Mouse (Mus musculus) hindbrain, embryonic 12.5 days (tissue): ENCODE measurements around the gene Slc5a3. TPM values are rescaled to one million over a fixed set of nuclear protein-coding genes. Genes with fewer than 3 reads are reported as not detected.

Source experiments
- ATAC-seq: fragments of 200-750 bp; cut with Nextera tagmentation; 2 replicates; pipeline ENCODE4 v1.8.0; 2017; ENCODE audit warnings: moderate TSS enrichment; ENCODE audit not compliant: low FRiP score
- H3K27ac ChIP-seq: fragments of 300-500 bp; sonication (generic); 2 replicates; pipeline ENCODE4 v1.5.1; 2016; ENCODE audit warnings: mild to moderate bottlenecking
- H3K27me3 ChIP-seq: fragments of 300-500 bp; sonication (generic); 2 replicates; pipeline ENCODE4 v1.6.1; 2016; ENCODE audit warnings: mild to moderate bottlenecking
- H3K36me3 ChIP-seq: fragments of 300-500 bp; sonication (generic); 2 replicates; pipeline ENCODE4 v1.6.1; 2016; ENCODE audit warnings: mild to moderate bottlenecking
- H3K4me1 ChIP-seq: fragments of 300-500 bp; sonication (generic); 2 replicates; pipeline ENCODE4 v1.6.1; 2016
- H3K4me2 ChIP-seq: fragments of 300-500 bp; sonication (generic); replicated peaks from 2 replicates; pipeline ENCODE4 v1.6.1; 2016; ENCODE audit warnings: mild to moderate bottlenecking
- H3K4me3 ChIP-seq: fragments of 300-500 bp; sonication (generic); 2 replicates; pipeline ENCODE4 v1.5.1; 2016; ENCODE audit warnings: mild to moderate bottlenecking
- H3K9ac ChIP-seq: fragments of 300-500 bp; sonication (generic); 2 replicates; pipeline ENCODE4 v1.6.1; 2016; ENCODE audit warnings: mild to moderate bottlenecking, moderate library complexity
- H3K9me3 ChIP-seq: fragments of 300-500 bp; sonication (generic); replicated peaks from 2 replicates; pipeline ENCODE4 v1.6.1; 2016; ENCODE audit warnings: mild to moderate bottlenecking
- WGBS: fragments of 180-500 bp; shearing (Covaris S2); methylation state at CpG from one replicate; pipeline ENCODE4 v1.1.7; 2016; 5-methylcytosine and 5-hydroxymethylcytosine counted together
- polyA plus RNA-seq: library from polyadenylated mRNA; unstranded; fragments of >200 nt; fragmentation: Nextera tagmentation; extraction: Ambion mirVana; gene quantifications from 2 replicates; pipeline ENCODE4 v1.2.1, GENCODE M21; 2016

Slc5a3 gene
- 20.3 and 20.6 TPM in 2 replicates for polyA plus RNA-seq

GRCm38 (mm10) chr16:92057852-92058643 is at the start of gene Slc5a3, which contains the start of the genes Mrps6 and Gm49711:
Slc5a3 (plus strand) TSS chr16:92058322.
Mrps6 (plus strand) TSS chr16:92058270.
Gm49711 (plus strand) TSS chr16:92058316.
- ATAC-seq = peak; percentile 92
- H3K27me3 ChIP-seq = no peaks in the 10 kb centered on the region
- under 1% methylated on average over 90 of the region's 99 CpGs for WGBS
- H3K27ac ChIP-seq = peak within 1 kb of the TSS; percentile 90
- H3K4me3 ChIP-seq = peak within 1 kb of the TSS; percentile 97
- peaks cover 9% of the 10 kb centered on the region for H3K9me3 ChIP-seq
- peak within 1 kb of the TSS; percentile 95 for H3K9ac ChIP-seq
- H3K4me2 ChIP-seq = peak within 1 kb of the TSS; percentile 73
- peaks cover 27% of the 10 kb centered on the region for H3K4me1 ChIP-seq
- H3K36me3 ChIP-seq = peaks cover 20% of the 10 kb centered on the region

- WGBS = 87% methylated on average over 2 of the region's 2 CpGs
- no peak overlapping the region for H3K4me3 ChIP-seq
- no peaks in the 10 kb centered on the region for H3K36me3 ChIP-seq
- H3K9me3 ChIP-seq = 0 out of 2 replicates have a peak, but pooled peaks cover 5% of the 10 kb centered on the region
- no peak overlapping the region for H3K27ac ChIP-seq
- no peaks in the 10 kb centered on the region for H3K27me3 ChIP-seq
- no peak overlapping the region for H3K9ac ChIP-seq
- no peak overlapping the region for H3K4me2 ChIP-seq
- no peaks in the 10 kb centered on the region for H3K4me1 ChIP-seq
- ATAC-seq = no peak
These were observed 48.5 kb upstream of the Slc5a3 start for GRCm38 (mm10) chr16:92009586-92009985.

- H3K27ac ChIP-seq = no peak overlapping the region
- H3K27me3 ChIP-seq = no peaks in the 10 kb centered on the region
- peaks cover 13% of the 10 kb centered on the region; the same call in 1 of the 2 replicates for H3K4me1 ChIP-seq
- H3K9ac ChIP-seq = no peak overlapping the region
- no peaks in the 10 kb centered on the region for H3K36me3 ChIP-seq
- H3K4me2 ChIP-seq = no peak overlapping the region
- WGBS = 90% methylated on average over 8 of the region's 8 CpGs
- H3K4me3 ChIP-seq = no peak overlapping the region
- ATAC-seq = no peak
- no peaks in the 10 kb centered on the region for H3K9me3 ChIP-seq
These were observed 41.3 kb upstream of the Slc5a3 start for GRCm38 (mm10) chr16:92016792-92017191.

GRCm38 (mm10) chr16:92019141-92020118 is 38.7 kb upstream of the Slc5a3 start:
- peak overlapping the region; percentile 67; the same call in 1 of the 2 replicates for H3K27ac ChIP-seq
- 8% methylated on average over 26 of the region's 26 CpGs for WGBS
- H3K4me3 ChIP-seq = peak overlapping the region; percentile 32
- peak overlapping the region; percentile 57 for H3K4me2 ChIP-seq
- H3K9me3 ChIP-seq = no peaks in the 10 kb centered on the region
- H3K9ac ChIP-seq = peak overlapping the region; percentile 47
- H3K4me1 ChIP-seq = peaks cover 13% of the 10 kb centered on the region; the same call in 1 of the 2 replicates
- H3K36me3 ChIP-seq = no peaks in the 10 kb centered on the region
- H3K27me3 ChIP-seq = no peaks in the 10 kb centered on the region
- peak; percentile 81 for ATAC-seq

DNA sequence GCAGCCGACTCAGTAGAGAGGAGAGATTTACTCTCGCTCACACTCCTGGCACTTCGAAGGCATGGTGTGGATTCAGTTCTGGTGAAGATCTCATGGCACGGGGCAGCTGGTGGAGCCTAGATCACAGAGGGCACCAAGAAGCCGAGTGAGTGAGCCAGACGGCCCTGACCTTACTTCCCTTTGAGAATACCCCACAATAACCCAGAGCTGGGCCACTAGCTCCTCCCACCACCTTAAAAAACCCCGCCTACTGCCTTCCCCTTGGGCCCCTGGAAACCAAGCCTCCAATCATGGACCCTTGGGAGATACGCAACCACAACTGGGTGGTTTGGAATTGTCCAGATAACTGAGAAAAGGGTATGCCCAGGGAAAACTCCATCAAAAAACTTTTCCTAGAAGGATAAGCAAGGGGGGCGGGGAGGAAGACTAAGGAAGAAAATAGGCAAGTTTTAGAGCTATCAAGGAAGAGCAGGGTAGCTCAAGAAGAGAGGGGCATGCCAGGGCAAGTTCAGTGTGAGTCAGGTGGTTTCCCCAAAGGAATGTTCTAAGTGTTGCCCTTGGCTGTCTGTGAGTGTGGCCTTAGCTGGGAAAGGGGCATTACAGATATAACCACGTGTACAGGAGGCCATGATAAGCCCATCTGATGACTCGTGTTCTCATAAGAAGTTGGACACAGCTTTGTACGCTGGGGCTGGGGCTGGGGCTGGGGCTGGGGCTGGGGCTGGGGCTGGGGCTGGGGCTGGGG is 36.3 kb upstream of the Slc5a3 start:
- Histone ChIP-seq H3K9ac (no peak overlapping the region), H3K27me3 (no peaks in the 10 kb centered on the region), H3K4me3 (no peak overlapping the region), H3K36me3 (no peaks in the 10 kb centered on the region), H3K4me2 (no peak overlapping the region), H3K4me1 (peaks cover 13% of the 10 kb centered on the region; the same call in 1 of the 2 replicates), H3K9me3 (no peaks in the 10 kb centered on the region), H3K27ac (no peak overlapping the region)
- ATAC-seq = no peak
- 86% methylated on average over 12 of the region's 12 CpGs for WGBS

DNA sequence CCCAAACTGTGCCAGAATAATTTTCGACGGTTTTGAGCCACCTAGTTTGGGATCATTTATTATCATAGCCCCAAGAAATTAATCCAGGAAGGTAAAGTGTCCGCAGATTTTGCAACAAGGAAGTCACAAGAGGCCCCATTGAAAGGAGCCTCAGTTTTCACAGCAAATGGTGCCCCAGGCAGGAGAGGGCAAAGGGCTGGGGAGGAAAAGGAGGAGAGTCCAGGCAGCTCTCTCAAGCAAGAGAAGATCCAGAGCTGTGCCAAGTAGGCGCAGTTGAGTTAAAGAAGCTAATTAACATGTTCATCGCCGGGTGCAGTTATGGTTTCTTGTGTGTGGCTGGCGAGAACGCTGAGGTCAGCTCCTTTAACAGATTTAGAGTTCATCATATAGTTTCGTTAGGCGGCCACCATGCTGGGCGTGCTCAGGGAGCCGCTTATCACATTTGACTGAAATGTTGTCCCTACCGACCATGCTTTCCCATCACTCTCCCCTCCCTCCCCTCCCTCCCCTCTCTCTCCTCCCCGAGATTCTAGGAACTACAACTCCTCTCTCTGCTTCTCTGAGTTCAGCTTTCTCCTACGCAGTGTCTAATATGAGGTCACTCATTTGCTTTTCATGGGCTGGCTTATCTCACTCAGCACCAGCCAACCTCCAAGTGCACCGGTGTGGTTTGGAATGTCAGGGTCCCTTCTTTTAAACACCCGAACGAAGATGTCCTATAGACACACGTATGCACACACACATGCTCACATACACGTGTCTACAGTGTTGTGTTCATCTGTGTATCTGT is 35.4 kb upstream of the Slc5a3 start:
- Histone ChIP-seq H3K4me3 (no peak overlapping the region), H3K4me2 (no peak overlapping the region)
- WGBS = 74% methylated on average over 20 of the region's 20 CpGs

GRCm38 (mm10) chr16:92033286-92033685 is 24.8 kb upstream of the Slc5a3 start:
- H3K4me1 ChIP-seq = no peaks in the 10 kb centered on the region
- no peak overlapping the region for H3K27ac ChIP-seq
- ATAC-seq = no peak
- H3K4me3 ChIP-seq = no peak overlapping the region
- no peaks in the 10 kb centered on the region for H3K9me3 ChIP-seq
- no peaks in the 10 kb centered on the region for H3K27me3 ChIP-seq
- no peak overlapping the region for H3K4me2 ChIP-seq
- H3K36me3 ChIP-seq = no peaks in the 10 kb centered on the region
- H3K9ac ChIP-seq = no peak overlapping the region
- WGBS = 82% methylated on average over 3 of the region's 3 CpGs

More for the DNA sequence above, 35.4 kb upstream of the Slc5a3 start:
- Histone ChIP-seq H3K27me3 (no peaks in the 10 kb centered on the region), H3K4me1 (peaks cover 13% of the 10 kb centered on the region; the same call in 1 of the 2 replicates), H3K27ac (no peak overlapping the region), H3K9me3 (no peaks in the 10 kb centered on the region), H3K36me3 (no peaks in the 10 kb centered on the region), H3K9ac (no peak overlapping the region)
- no peak for ATAC-seq

DNA sequence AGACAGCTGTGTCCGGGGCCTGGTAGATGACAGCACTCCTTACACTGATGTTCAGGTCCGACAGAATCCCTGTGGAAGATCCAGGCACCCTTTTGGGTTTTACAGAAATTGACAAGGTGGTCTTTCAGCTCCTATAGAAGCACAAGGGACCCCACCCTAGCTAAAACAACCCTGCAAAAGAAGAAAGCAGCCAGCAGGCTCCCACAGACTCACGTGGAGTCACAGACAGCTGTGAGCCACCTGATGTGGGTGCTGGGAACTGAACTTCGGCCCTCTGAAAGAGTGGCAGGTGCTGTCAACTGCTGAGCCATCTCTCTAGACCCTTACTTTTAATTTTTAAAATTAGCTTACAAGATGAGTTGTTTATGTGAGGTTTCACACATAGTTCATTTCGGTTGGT is 23.4 kb upstream of the Slc5a3 start:
- ATAC-seq = no peak
- H3K27me3 ChIP-seq = no peaks in the 10 kb centered on the region
- H3K36me3 ChIP-seq = no peaks in the 10 kb centered on the region
- no peak overlapping the region for H3K9ac ChIP-seq
- H3K9me3 ChIP-seq = no peaks in the 10 kb centered on the region
- H3K27ac ChIP-seq = no peak overlapping the region
- H3K4me3 ChIP-seq = no peak overlapping the region
- H3K4me1 ChIP-seq = no peaks in the 10 kb centered on the region
- 75% methylated on average over 5 of the region's 5 CpGs for WGBS
- no peak overlapping the region for H3K4me2 ChIP-seq

- 53% methylated on average over 8 of the region's 8 CpGs for WGBS
- no peak overlapping the region for H3K4me2 ChIP-seq
- H3K4me3 ChIP-seq = no peak overlapping the region
- no peak overlapping the region for H3K9ac ChIP-seq
- H3K4me1 ChIP-seq = no peaks in the 10 kb centered on the region
- peaks cover 2% of the 10 kb centered on the region; the same call in 1 of the 2 replicates for H3K27me3 ChIP-seq
- no peaks in the 10 kb centered on the region for H3K36me3 ChIP-seq
- no peak overlapping the region for H3K27ac ChIP-seq
- no peaks in the 10 kb centered on the region for H3K9me3 ChIP-seq
- no peak for ATAC-seq
These were observed 21.4 kb upstream of the Slc5a3 start for GRCm38 (mm10) chr16:92036701-92037100.

DNA sequence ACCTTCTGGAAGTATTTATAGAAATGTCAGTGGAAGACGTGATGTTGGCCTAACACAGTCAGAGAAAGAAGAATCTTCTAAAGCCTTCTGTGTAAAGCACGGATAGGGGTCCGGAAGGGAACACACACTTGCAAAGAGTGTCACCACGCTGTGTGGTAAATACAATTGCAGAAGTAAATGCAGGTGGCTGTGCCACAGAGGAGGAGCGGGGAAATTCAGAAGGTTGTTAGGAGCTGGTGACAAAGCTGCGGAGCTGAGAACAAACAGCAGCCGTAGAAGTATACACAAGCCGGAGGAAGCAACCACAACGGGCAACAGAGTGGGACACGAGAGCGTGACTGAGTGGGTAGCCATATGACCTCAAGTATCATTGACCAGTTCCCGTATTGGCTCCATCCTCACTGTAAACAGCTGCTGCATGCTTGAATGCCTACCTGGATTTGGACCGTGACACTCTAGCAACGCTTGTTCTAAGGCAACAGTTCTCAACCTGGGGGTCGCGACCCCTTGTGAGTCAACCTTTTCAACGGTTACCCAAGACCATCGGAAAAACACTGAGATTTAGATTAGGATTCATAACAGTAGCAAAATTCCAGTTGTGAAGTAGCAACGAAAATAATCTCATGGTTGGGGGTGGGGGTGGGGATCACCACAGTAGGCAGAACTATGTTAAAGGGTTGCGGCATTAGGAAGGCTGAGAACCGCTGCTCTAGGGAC is 20.1 kb upstream of the Slc5a3 start:
- Histone ChIP-seq H3K27me3 (peaks cover 2% of the 10 kb centered on the region; the same call in 1 of the 2 replicates), H3K4me2 (no peak overlapping the region), H3K4me3 (no peak overlapping the region), H3K9ac (no peak overlapping the region), H3K9me3 (no peaks in the 10 kb centered on the region), H3K4me1 (no peaks in the 10 kb centered on the region), H3K36me3 (no peaks in the 10 kb centered on the region), H3K27ac (no peak overlapping the region)
- 86% methylated on average over 21 of the region's 21 CpGs for WGBS
- no peak for ATAC-seq
